Mouse (Mus musculus): ENCODE data around the gene Bcar3. TPM values are rescaled to one million over a fixed set of nuclear protein-coding genes. Genes with fewer than 3 reads are reported as not detected.

The Bcar3 gene
- 23.3 TPM for polyA plus RNA-seq (2014; fragmentation: Illumina TruSeq; extraction: RNeasy Lipid Tissue Mini Kit (QIAGEN cat#74804); ENCODE audit: low read depth, low replicate concordance)

GRCm38 (mm10) chr3:122293954-122294850 lies at the start of gene Bcar3:
Bcar3 (plus strand) TSS chr3:122294136.

GRCm38 (mm10) chr3:122245215-122245877 lies 48.6 kb upstream of the Bcar3 start, which contains the start of gene Gclm:
Gclm (plus strand) TSS chr3:122245557.

GRCm38 (mm10) chr3:122274241-122275024 lies 19.5 kb upstream of the Bcar3 start, which contains the start of gene Dnttip2:
Dnttip2 (plus strand) TSS chr3:122274388.

Other genes starting within 250 kb of the Bcar3 start
- not detected for gene Abca4, start 249.7 kb upstream of the Bcar3 start, polyA plus RNA-seq (2014; fragmentation: Illumina TruSeq; extraction: RNeasy Lipid Tissue Mini Kit (QIAGEN cat#74804); ENCODE audit: low read depth, low replicate concordance)
- 152 TPM for gene Gclm, start 48.6 kb upstream of the Bcar3 start, polyA plus RNA-seq (2014; fragmentation: Illumina TruSeq; extraction: RNeasy Lipid Tissue Mini Kit (QIAGEN cat#74804); ENCODE audit: low read depth, low replicate concordance)
- gene Dnttip2, start 19.7 kb upstream of the Bcar3 start, polyA plus RNA-seq (2014; fragmentation: Illumina TruSeq; extraction: RNeasy Lipid Tissue Mini Kit (QIAGEN cat#74804); ENCODE audit: low read depth, low replicate concordance): 165 TPM

Measured in sigmoid colon, adult 10 weeks (tissue).